Mouse (Mus musculus): Measurements from ENCODE around the gene Wdr6.

Wdr6 gene

DNA sequence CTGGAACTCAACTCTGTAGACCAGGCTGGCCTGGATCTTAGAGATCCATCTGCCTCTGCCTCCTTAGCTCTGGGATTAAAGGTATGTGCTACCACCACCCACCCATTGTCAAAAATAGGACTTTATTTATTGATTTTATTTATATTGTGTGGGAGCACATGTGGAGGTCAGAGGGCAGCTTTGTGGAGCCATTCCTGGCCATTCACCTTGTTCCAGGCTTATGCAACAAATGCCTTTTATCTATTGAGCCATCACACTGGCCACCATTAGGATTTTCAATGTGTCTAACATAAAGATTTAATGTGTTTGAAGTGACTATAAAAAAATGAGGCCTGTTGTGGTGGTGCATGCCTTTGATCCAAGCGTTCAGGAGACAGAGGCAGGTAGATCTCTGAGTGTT lies 47.0 kb downstream of the Wdr6 start:
- ATAC-seq (ENCODE audit: insufficient number of reproducible peaks, low FRiP score, low TSS enrichment): no peak

DNA sequence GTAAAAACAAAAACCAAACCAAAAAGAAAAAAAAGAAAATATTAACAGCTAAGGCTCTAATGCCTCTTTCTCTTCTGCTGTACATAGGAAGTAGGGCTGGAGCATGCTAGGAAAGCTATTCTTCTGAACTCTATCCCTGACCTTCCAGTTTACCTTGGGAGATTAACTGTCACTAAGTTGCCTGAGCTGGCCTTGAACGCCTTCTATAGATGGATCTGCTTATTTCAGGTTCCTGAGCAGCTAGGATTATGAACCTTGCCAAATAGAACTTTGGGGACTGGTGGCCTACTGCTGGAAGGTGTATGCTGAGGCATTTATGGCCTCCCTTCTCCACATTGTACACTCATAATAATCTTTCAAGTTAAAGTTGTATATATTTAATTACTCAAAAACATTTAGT lies 47.6 kb downstream of the Wdr6 start:
- ATAC-seq (ENCODE audit: insufficient number of reproducible peaks, low FRiP score, low TSS enrichment): no peak

DNA sequence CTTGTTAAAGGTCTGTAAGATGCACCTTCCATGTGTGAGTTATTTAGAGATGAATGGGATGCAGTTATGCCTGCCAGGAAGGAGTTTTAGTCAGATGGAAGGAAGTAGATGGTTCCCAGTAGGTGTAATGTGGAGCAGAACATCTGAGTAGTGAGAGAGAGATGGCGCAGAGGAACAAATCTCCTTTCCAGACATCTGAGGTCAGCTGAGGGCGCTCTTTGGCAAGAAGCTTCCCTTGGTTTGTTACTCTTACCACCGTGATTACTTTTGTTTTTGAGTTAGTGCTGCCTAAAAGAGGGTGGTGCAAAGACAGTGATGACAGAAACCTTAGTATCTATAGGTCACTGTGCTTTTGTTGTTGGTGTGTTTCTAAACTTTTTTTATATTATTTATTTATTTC lies 53.1 kb downstream of the Wdr6 start:
- no peak for ATAC-seq (ENCODE audit: insufficient number of reproducible peaks, low FRiP score, low TSS enrichment)

DNA sequence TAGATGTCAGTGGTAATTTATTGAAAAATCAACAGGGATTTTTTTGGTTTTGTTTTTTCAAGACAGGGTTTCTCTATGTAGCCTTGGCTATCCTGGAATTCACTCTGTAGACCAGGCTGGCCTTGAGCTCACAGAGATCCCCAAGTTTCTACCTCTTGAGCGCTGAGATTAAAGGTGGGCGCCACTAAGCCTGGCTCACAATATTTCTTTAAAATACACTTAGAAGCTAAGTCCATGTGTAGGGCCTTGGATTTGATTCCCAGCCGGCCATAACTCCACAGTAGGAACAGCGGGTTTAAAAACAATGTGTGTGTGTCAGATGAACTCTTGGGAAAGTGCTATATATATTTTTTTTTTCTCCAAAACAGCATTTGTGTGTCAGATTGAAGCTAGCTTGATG lies 55.2 kb downstream of the Wdr6 start:
- no peak for ATAC-seq (ENCODE audit: insufficient number of reproducible peaks, low FRiP score, low TSS enrichment)

Measured in cerebellum, adult (tissue).